Mouse (Mus musculus) brain, embryonic 14.5 days (tissue): Measurements from ENCODE around the gene 1700034J05Rik. TPM values are rescaled to one million over a fixed set of nuclear protein-coding genes. Genes with fewer than 3 reads are reported as not detected.

Source experiments
- DNase-seq: peaks from one replicate; pipeline ENCODE4 v3.0.0-alpha.2; 2011; ENCODE audit warnings: low read depth
- CTCF ChIP-seq: fragments of 200-500 bp; IDR thresholded peaks from 2 replicates; pipeline ENCODE4 v1.5.1; 2012; ENCODE audit warnings: inconsistent platforms, mild to moderate bottlenecking, moderate library complexity, borderline replicate concordance; ENCODE audit not compliant: insufficient read depth, insufficient read length; ENCODE audit errors: extremely low read depth
- POLR2A ChIP-seq: fragments of 200-500 bp; IDR thresholded peaks from 2 replicates; pipeline ENCODE4 v1.6.1; 2012; ENCODE audit warnings: mild to moderate bottlenecking, inconsistent platforms, borderline replicate concordance; ENCODE audit not compliant: poor library complexity, insufficient read depth, insufficient read length, severe bottlenecking; ENCODE audit errors: extremely low read depth
- polyA plus RNA-seq: library from polyadenylated mRNA; depleted of rRNA; stranded (reverse); fragments of >200 nt; gene quantifications from 2 replicates; pipeline ENCODE4 v1.2.3, GENCODE M21; 2012; rRNA removed

Gene 1700034J05Rik
- not detected in 2 replicates for polyA plus RNA-seq

DNA sequence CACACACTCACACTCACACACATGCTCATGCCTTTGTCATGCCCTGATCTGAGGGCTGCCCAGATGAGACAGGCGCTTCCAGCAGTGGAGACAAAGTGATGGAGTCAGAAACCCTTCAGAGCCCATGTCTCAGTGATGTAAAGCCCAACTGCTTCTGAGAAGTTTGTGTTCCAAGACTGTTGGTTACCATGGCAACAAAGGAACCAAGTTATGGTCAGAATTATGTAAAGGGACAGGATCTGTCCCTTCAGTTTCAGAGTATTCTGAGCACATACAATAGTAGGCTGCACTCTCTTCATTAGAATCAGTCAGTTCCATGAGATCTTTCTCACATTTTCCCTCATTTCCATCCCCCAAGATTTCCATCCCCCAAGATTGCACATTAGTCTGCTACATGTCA is at the start of gene 1700034J05Rik:
1700034J05Rik (minus strand) TSS at position 165 of the 400 bp plus-strand sequence.
- TF ChIP-seq CTCF (no peak), POLR2A (no peak)
- no peak for DNase-seq

DNA sequence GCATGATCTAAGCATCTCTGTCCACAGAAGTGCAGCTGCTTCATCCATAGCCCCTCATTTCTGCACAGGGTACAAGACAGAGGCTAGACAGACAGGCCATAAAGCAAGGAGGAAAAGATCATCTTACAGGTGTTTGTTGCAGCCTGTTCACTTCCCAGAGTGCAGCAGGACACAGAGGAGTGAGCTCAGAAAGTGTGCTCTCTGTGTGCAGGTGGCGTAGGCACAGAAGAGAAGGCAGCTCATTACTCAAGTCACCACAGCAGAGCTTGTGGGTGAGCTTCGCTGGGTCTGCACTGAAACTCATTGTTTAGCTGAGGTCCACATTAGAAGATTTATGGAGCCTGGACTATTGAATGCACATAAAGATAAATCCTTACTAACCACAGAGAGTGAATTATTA is 45.5 kb upstream of the 1700034J05Rik start:
- no peak for TF ChIP-seq POLR2A
- TF ChIP-seq CTCF = no peak
- DNase-seq = no peak

DNA sequence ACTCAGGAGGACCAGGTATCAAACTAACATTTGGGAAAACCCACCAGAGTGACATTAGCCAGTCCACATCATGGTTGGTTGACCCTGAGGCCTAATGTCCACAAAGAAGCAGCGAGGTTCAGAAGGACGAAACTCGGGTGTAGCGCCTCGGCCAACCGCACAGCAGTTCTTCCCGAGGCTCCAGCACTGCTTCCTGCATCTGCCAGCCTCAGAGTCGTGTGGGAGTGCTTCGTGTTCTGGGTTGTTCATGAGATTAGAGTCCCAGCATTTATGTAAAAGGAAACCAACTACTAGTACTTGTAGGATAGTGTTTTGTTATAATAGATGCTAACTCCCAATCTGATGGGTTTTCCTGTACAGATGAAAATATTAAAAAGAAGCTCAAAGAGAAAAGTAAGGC is 45.1 kb upstream of the 1700034J05Rik start:
- DNase-seq = no peak
- TF ChIP-seq CTCF (no peak), POLR2A (no peak)

DNA sequence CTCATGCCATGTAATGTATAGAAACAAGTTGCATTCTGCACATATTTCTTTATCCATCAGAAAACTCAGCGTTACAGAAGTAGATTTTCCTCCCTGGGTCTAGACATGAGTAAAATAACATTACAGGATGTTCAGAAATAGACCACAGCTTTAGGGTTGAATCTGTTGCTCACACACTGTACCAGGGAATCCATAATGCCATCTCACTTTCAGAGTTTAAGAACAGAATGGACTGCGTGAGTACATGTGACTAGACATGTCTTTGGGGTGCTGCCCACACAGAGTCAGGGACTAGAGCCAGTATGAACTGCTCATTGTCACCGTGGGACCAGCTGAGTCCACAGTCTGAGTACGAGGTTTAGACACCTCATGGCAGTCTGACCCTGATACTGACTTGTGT is 44.5 kb upstream of the 1700034J05Rik start:
- no peak for DNase-seq
- no peak for TF ChIP-seq POLR2A
- TF ChIP-seq CTCF = no peak

DNA sequence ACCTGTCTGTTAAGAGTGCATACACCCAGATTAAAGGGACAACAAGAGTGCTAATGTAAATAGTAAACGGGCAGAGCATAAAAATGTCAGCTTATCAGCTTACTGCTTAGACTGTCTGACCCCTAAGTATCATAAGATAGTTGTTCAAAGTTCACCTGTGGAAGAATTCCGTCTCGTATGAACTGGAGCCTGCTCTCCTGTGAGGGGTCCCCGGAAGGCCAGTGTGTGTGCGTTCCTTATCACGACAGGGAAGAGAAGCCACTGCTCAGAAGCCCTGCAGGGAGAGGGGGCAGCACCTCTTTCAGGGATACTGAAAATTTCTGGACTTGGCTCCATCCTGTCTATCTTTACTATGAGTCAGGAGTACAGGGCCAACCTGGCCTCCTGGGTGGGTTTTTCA is 42.8 kb upstream of the 1700034J05Rik start:
- TF ChIP-seq POLR2A (no peak), CTCF (no peak)
- no peak for DNase-seq

DNA sequence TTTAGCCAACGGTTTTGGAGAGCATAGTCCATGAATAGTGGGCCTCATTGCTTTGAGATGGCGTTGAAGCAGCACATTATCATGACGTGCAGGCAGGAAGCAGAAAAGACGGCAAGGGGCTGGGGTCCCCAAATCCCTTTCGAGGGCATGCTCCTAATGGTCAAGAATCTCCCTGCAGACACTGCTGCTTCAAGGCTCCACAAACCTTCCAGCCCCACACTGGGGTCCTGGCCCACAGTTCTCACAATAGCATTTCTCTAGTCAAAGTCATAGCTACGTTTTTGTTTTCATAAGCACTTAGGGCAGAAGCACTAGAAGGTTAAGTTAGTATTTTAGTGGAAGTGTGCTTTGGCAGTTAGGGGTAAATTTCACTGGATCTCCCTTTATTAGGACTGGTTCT is 41.7 kb upstream of the 1700034J05Rik start:
- TF ChIP-seq CTCF (no peak), POLR2A (no peak)

DNA sequence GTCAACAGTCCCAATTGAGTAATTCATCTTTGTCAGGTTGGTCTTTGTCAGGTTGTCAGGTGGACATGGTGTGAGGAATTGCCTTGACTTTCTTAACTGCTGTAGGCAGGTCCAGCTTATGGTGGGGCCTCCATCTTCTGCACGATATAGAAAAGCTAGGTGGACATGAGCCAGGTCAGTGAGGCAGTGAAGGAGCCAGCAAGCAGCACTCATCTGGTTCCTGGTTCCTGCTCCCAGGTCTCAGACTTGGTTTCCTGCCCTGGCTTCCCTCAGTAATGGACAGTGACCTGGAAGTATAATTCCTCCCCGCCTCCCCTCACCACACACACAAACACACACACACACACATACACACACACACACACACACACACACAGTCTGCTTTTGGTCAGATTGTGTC is 41.2 kb upstream of the 1700034J05Rik start:
- TF ChIP-seq CTCF (no peak), POLR2A (no peak)

More for the DNA sequence above, 41.7 kb upstream of the 1700034J05Rik start:
- DNase-seq = no peak

DNA sequence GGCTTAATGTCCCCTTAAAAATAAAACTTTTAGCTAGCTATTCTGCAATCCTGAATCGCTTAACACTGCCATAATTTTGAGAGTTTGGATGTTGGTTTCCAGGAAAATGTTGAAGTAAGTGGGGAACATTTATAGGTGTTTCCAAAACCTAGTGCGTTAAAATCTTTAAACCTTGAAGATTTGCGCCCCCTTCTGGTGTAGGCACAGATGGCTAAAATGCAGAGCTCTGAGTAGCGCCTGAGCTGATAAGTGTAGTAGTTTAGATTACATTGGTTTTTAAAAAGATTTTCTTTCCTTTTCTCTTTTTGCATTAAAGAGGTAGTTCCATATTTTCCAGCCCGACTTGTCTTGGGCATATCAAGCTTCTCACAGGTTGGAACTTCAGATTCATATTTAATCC is 40.0 kb upstream of the 1700034J05Rik start:
- TF ChIP-seq CTCF (peak; percentile 69; the same call in 1 of the 2 replicates), POLR2A (no peak)
- DNase-seq = peak; percentile 71

More for the DNA sequence above, 41.2 kb upstream of the 1700034J05Rik start:
- no peak for DNase-seq

DNA sequence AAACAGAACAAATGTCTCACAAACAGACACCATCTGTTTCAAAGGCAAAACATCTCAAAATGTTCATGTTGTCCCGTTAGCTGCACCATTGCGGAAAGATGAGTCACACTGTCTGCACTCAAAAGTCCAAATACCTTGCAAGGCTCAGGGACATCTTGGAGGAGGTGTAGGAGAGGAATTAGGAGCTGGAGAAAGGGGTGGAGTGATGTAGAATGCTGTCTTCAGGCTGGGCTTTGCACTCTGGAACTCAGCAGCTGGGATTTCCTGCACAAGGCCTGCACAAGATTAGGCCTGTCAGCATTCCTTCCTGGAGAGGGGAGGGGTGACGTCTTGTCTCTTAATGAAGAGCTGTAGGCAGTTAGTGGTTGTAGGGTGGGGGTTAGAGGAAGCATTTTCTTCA is 30.3 kb upstream of the 1700034J05Rik start:
- DNase-seq = no peak
- TF ChIP-seq POLR2A = no peak
- no peak for TF ChIP-seq CTCF

DNA sequence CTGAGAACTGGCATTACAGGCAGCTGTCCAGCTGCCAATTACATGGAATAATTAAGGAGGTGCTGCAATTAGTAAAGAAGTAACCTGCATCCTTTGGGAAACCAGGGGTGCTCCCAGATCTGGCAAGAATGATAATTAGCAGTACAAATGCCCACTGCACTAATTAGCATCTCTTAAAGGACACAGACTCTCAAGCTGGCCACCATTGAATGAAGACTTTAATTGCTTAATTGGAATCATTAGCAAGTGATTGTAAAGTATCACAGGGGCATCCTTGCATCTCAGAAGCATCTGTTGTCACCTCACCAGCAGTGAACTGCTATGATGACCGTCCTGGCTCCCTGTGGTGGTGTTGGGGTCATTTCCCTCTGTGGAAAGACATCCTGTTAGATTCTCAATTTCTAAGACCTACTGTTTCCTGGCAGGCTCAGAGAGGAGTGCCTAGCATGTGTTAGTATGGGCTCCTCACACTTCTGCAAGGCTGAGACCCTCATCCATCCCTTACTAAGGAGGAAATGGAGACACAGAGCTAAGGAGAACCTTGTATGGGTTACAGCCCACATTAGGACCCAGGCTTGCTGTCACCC is 27.1 kb upstream of the 1700034J05Rik start:
- TF ChIP-seq CTCF (no peak), POLR2A (no peak)
- peak; percentile 91 for DNase-seq

DNA sequence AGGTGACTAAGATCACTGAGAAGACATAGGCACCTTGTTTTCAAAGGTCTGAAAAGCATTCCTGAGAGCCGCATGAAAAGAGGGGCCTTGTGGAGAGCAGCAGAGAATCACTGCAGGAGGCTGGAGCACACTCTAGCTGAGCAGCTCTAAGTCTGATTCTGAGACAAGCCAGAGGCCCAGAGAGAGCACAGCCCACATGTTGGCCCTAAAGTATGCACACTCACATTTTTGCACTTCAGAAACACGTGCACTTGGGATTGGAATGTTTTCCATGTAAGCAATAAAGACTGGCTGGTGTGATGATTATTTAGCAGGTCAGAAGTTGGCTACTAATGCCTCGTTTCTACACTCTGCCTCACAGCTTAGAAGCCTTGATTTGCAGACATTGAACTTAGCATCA is 25.7 kb upstream of the 1700034J05Rik start:
- no peak for TF ChIP-seq CTCF
- no peak for TF ChIP-seq POLR2A
- no peak for DNase-seq

DNA sequence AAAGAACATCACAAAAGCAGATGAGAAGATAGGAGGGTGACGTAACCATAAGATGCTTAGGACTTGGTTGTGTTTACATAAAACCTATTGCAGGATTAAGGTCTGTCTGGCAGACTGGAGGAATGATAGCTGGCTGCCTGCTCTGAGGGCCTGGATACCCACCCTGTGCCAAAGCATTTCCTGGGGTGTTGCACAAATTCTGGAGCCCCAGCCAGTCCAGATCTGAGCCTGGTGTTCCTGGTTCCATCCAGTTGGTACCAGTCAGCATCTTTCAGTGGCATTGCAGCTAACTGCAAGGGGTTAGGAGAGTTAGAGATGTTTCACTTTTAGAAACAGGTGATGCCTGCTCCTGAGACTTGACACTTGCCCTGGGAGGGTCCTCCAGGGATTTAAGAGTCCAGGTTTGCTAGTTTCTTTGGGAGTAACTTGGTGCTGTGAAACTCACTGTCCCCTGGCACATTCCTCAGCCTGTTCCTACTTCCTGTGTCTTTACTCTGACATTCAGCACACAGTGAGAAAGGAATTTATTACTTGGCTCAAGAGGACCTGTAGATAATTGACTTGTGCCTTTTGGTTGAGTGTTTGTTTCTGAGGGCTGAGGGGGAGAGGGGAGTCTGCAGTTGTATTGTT is 25.0 kb upstream of the 1700034J05Rik start:
- no peak for TF ChIP-seq CTCF
- no peak for TF ChIP-seq POLR2A
- no peak for DNase-seq

DNA sequence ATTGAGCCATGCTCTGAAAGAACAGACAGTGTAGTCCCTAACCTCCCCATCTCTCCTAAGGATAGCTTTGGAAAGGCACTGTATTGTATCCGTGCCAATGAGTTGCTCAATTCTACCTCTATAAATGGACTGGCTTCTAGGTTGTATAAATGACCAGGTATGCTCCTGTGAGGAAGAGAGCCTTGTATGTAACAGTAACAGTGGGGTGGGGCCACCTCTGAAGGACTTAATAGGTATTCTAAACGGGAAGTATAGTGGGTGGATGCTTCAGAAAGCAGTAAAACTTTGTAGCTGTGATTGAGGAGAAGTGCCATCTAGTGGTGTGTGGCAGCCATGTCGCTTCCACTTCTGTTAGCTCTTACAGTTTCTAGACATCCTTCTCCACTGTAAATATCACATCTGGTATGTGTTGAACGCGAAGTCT is 24.5 kb upstream of the 1700034J05Rik start:
- TF ChIP-seq POLR2A (no peak), CTCF (peak; percentile 58; the same call in 1 of the 2 replicates)

More for the DNA sequence above, 24.5 kb upstream of the 1700034J05Rik start:
- DNase-seq = no peak
